Mouse (Mus musculus) forebrain, embryonic 12.5 days (tissue): Measurements from ENCODE around the gene Ddb1. TPM values are rescaled to one million over a fixed set of nuclear protein-coding genes. Genes with fewer than 3 reads are reported as not detected.
"Not testable (repeated sequence)": the region's sequence is repeated elsewhere in the genome, so short reads cannot be mapped to it uniquely, and the experiment has no call there.

ENCODE experiments used
- ATAC-seq: fragments of 200-750 bp; cut with Nextera tagmentation; 2 replicates; pipeline ENCODE4 v1.8.0; 2017; ENCODE audit warnings: moderate TSS enrichment; ENCODE audit not compliant: low FRiP score
- H3K27ac ChIP-seq: fragments of 300-500 bp; sonication (generic); 2 replicates; pipeline ENCODE4 v1.5.1; 2016; ENCODE audit warnings: mild to moderate bottlenecking
- H3K27me3 ChIP-seq: fragments of 300-500 bp; sonication (generic); 2 replicates; pipeline ENCODE4 v1.6.1; 2016; ENCODE audit warnings: mild to moderate bottlenecking
- H3K36me3 ChIP-seq: fragments of 300-500 bp; sonication (generic); replicated peaks from 2 replicates; pipeline ENCODE4 v1.6.1; 2016; ENCODE audit warnings: mild to moderate bottlenecking
- H3K4me1 ChIP-seq: fragments of 300-500 bp; sonication (generic); 2 replicates; pipeline ENCODE4 v1.6.1; 2016
- H3K4me2 ChIP-seq: fragments of 300-500 bp; sonication (generic); 2 replicates; pipeline ENCODE4 v1.6.1; 2016; ENCODE audit warnings: mild to moderate bottlenecking, moderate library complexity
- H3K4me3 ChIP-seq: fragments of 300-500 bp; sonication (generic); replicated peaks from 2 replicates; pipeline ENCODE4 v1.5.1; 2016; ENCODE audit warnings: mild to moderate bottlenecking
- H3K9ac ChIP-seq: fragments of 300-500 bp; sonication (generic); 2 replicates; pipeline ENCODE4 v1.6.1; 2016; ENCODE audit warnings: mild to moderate bottlenecking
- H3K9me3 ChIP-seq: fragments of 300-500 bp; sonication (generic); 2 replicates; pipeline ENCODE4 v1.6.1; 2016
- WGBS: fragments of 180-500 bp; shearing (Covaris S2); methylation state at CpG from one replicate; pipeline ENCODE4 v1.1.7; 2016; 5-methylcytosine and 5-hydroxymethylcytosine counted together
- polyA plus RNA-seq: library from polyadenylated mRNA; unstranded; fragments of >200 nt; fragmentation: Nextera tagmentation; extraction: Ambion mirVana; gene quantifications from 2 replicates; pipeline ENCODE4 v1.2.1, GENCODE M21; 2016

The Ddb1 gene
- 389 and 413 TPM in 2 replicates for polyA plus RNA-seq

GRCm38 (mm10) chr19:10605293-10605900 lies at the start of gene Ddb1, which contains the start of gene Tkfc:
Gene Ddb1, plus strand, starts transcription at chr19:10605327.
Gene Tkfc, minus strand, starts transcription at chr19:10605654.
- ATAC-seq = peak; percentile 97
- Histone ChIP-seq H3K27ac (peak within 1 kb of the TSS; percentile 93), H3K27me3 (no peaks in the 10 kb centered on the region), H3K4me3 (peak within 1 kb of the TSS; percentile 95), H3K9ac (peak within 1 kb of the TSS; percentile 95), H3K4me1 (peaks cover 43% of the 10 kb centered on the region), H3K9me3 (no peaks in the 10 kb centered on the region), H3K36me3 (peaks cover 32% of the 10 kb centered on the region), H3K4me2 (peak within 1 kb of the TSS; percentile 82)
- WGBS = under 1% methylated on average over 49 of the region's 49 CpGs

GRCm38 (mm10) chr19:10555624-10556510 lies 49.3 kb upstream of the Ddb1 start, which contains the start of gene Tmem216:
Gene Tmem216, minus strand, starts transcription at chr19:10556238.
- H3K27me3 ChIP-seq = no peaks in the 10 kb centered on the region
- H3K9ac ChIP-seq = peak within 1 kb of the TSS; percentile 66
- peak within 1 kb of the TSS; percentile 77 for H3K4me2 ChIP-seq
- peak within 1 kb of the TSS; percentile 83 for H3K27ac ChIP-seq
- WGBS = 2% methylated on average over 43 of the region's 43 CpGs
- no peaks in the 10 kb centered on the region for H3K9me3 ChIP-seq
- peaks cover 18% of the 10 kb centered on the region for H3K4me1 ChIP-seq
- H3K36me3 ChIP-seq = peaks cover 13% of the 10 kb centered on the region
- H3K4me3 ChIP-seq = peak within 1 kb of the TSS; percentile 65
- peak; percentile 99 for ATAC-seq

GRCm38 (mm10) chr19:10557001-10557400 lies 48.1 kb upstream of the Ddb1 start:
- WGBS = 72% methylated on average over 2 of the region's 2 CpGs
- no peak overlapping the region for H3K27ac ChIP-seq
- H3K4me2 ChIP-seq = no peak overlapping the region

GRCm38 (mm10) chr19:10557430-10557829 lies 47.7 kb upstream of the Ddb1 start:
- Histone ChIP-seq H3K36me3 (peaks cover 5% of the 10 kb centered on the region; the same call in 1 of the 2 replicates), H3K27me3 (no peaks in the 10 kb centered on the region), H3K27ac (no peak overlapping the region), H3K4me2 (no peak overlapping the region), H3K4me3 (no peak overlapping the region), H3K4me1 (peaks cover 18% of the 10 kb centered on the region), H3K9ac (no peak overlapping the region), H3K9me3 (no peaks in the 10 kb centered on the region)
- 55% methylated on average over 2 of the region's 2 CpGs for WGBS
- no peak for ATAC-seq

More at GRCm38 (mm10) chr19:10557001-10557400, 48.1 kb upstream of the Ddb1 start:
- Histone ChIP-seq H3K9ac (no peak overlapping the region), H3K9me3 (no peaks in the 10 kb centered on the region), H3K36me3 (peaks cover 5% of the 10 kb centered on the region; the same call in 1 of the 2 replicates), H3K27me3 (no peaks in the 10 kb centered on the region), H3K4me3 (no peak overlapping the region), H3K4me1 (peaks cover 18% of the 10 kb centered on the region)
- ATAC-seq = no peak

DNA sequence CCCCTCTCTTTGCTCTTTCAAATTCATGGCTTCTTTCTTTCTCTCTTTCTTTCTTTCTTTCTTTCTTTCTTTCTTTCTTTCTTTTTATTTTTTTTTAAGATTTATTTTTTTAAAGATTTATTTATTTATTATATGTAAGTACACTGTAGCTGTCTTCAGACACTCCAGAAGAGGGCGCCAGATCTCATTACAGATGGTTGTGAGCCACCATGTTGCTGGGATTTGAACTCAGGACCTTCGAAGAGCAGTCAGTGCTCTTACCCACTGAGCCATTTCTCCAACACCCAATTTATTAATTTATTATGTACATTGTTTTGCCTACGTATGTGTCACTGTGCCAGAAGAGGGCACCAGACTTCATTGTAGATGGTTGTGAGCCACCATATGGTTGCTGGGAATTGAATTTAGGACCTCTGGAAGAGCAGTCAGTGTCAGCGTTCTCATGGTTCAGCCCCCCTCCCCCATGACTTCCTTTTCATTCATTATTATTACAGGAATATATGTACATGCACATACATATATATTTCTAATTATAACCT lies 47.2 kb upstream of the Ddb1 start:
- not testable (repeated sequence) for H3K36me3 ChIP-seq, H3K27me3 ChIP-seq, ATAC-seq, H3K4me3 ChIP-seq, H3K9ac ChIP-seq, H3K9me3 ChIP-seq, H3K27ac ChIP-seq, H3K4me2 ChIP-seq
- H3K4me1 ChIP-seq = peaks cover 18% of the 10 kb centered on the region
- 77% methylated on average over 4 of the region's 4 CpGs for WGBS

DNA sequence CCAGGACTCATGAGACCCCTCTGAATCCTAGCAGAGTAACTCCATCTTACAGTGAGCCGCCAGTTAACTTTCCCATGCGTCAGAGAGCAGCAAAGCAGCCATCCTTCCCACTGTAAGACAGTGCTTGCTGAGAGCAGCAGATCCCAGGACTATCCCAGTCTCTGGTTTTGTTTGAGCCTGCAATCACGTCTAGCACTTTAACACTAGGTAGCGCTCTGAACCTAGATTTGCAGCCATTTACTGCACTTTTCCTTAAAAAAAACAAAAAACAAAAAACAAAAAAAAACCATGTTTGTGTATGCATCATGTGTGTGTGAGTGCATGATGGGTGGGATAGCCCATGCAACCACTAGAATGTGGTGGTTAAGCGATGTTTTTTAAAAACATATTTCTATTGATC lies 45.0 kb upstream of the Ddb1 start:
- no peak for ATAC-seq
- 33% methylated on average over 5 of the region's 5 CpGs for WGBS
- H3K27ac ChIP-seq = no peak overlapping the region

GRCm38 (mm10) chr19:10561558-10562314 lies 43.4 kb upstream of the Ddb1 start:
- Histone ChIP-seq H3K4me3 (no peak overlapping the region), H3K36me3 (no peaks in the 10 kb centered on the region), H3K27me3 (no peaks in the 10 kb centered on the region), H3K9me3 (no peaks in the 10 kb centered on the region), H3K9ac (no peak overlapping the region), H3K27ac (no peak overlapping the region), H3K4me2 (no peak overlapping the region), H3K4me1 (no peaks in the 10 kb centered on the region)
- no peak for ATAC-seq
- 72% methylated on average over 6 of the region's 6 CpGs for WGBS

More for the DNA sequence above, 45.0 kb upstream of the Ddb1 start:
- H3K4me1 ChIP-seq = peaks cover 10% of the 10 kb centered on the region
- H3K4me2 ChIP-seq = no peak overlapping the region
- H3K9ac ChIP-seq = no peak overlapping the region
- H3K27me3 ChIP-seq = no peaks in the 10 kb centered on the region
- no peaks in the 10 kb centered on the region for H3K9me3 ChIP-seq
- H3K4me3 ChIP-seq = no peak overlapping the region
- H3K36me3 ChIP-seq = no peaks in the 10 kb centered on the region

DNA sequence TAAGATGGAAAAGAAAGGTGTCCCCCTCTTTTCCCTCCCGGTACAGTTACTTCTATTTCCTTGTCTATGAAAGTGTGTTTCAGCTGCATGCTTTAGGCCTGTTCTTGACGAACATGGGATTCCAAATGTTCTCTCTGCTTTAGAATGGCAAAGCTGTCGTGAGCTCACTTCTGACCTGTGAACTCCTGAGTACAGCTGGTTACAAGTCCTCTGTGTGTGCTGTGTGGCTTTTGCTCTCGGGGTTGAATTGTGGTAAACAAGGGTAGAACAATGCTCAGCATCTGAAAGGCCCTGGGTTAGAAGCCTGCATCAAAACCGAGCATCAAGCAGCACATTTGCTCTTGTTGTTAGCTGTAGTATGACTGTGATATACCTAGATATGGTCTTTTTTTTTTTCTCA lies 42.8 kb upstream of the Ddb1 start:
- Histone ChIP-seq H3K27me3 (no peaks in the 10 kb centered on the region), H3K4me1 (no peaks in the 10 kb centered on the region), H3K4me3 (no peak overlapping the region), H3K9ac (no peak overlapping the region), H3K4me2 (no peak overlapping the region), H3K27ac (no peak overlapping the region), H3K9me3 (no peaks in the 10 kb centered on the region), H3K36me3 (no peaks in the 10 kb centered on the region)
- WGBS = 56% methylated on average over 5 of the region's 5 CpGs
- no peak for ATAC-seq

GRCm38 (mm10) chr19:10564278-10564677 lies 40.8 kb upstream of the Ddb1 start:
- no peaks in the 10 kb centered on the region for H3K27me3 ChIP-seq
- H3K4me1 ChIP-seq = no peaks in the 10 kb centered on the region
- peaks cover 2% of the 10 kb centered on the region; the same call in 1 of the 2 replicates for H3K36me3 ChIP-seq
- H3K4me2 ChIP-seq = no peak overlapping the region
- no peak for ATAC-seq
- no peak overlapping the region for H3K9ac ChIP-seq
- H3K4me3 ChIP-seq = no peak overlapping the region
- H3K9me3 ChIP-seq = no peaks in the 10 kb centered on the region
- no peak overlapping the region for H3K27ac ChIP-seq
- WGBS = 81% methylated on average over 6 of the region's 6 CpGs

DNA sequence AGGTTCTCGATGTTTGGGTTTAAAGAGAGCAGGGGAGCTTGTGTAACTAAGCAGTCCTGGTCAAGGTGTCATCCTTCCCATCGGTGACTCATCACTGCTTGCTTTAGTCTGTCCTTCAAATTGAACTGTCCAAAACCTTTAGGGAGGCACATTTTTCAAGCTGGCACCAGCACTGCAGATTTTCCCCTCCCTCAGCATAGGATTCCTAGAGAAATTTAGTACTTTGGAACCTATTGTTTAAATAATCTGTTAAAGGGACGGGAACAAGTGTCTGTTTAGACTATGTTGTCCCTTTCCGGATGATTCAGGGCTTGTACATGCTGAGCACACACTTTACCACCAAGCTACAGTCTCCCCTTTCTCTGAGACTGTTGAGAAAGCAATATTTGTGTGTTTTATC lies 39.9 kb upstream of the Ddb1 start:
- Histone ChIP-seq H3K27ac (no peak overlapping the region), H3K4me1 (no peaks in the 10 kb centered on the region), H3K4me2 (no peak overlapping the region), H3K4me3 (no peak overlapping the region), H3K9ac (no peak overlapping the region), H3K36me3 (peaks cover 10% of the 10 kb centered on the region), H3K27me3 (no peaks in the 10 kb centered on the region), H3K9me3 (no peaks in the 10 kb centered on the region)
- no peak for ATAC-seq
- WGBS = 81% methylated on average over 4 of the region's 4 CpGs

DNA sequence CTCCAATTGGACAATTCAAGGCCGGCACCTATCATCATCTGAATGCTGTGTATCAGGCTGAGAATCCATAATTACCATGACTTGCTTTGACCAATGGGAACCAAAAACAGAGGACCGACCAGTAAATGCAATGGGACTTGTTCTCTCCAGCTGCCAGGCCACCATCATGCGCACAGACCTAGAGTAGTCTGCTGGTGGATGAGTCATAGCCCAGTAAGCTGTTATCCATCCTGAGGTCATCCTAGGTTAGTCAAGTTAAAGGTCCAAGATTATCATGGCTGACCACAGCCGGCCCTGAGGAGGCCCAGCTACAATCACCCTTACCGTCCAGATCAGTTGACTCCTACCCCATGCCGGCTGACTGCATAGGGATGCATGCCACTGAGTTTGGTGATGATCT lies 35.5 kb upstream of the Ddb1 start:
- Histone ChIP-seq H3K4me2 (no peak overlapping the region), H3K36me3 (peaks cover 52% of the 10 kb centered on the region), H3K4me1 (no peaks in the 10 kb centered on the region), H3K27ac (no peak overlapping the region), H3K9ac (no peak overlapping the region), H3K9me3 (no peaks in the 10 kb centered on the region), H3K4me3 (no peak overlapping the region), H3K27me3 (no peaks in the 10 kb centered on the region)
- WGBS = 93% methylated on average over 6 of the region's 6 CpGs
- no peak for ATAC-seq
